Mouse (Mus musculus): ENCODE measurements around the gene Ptprt. TPM values are rescaled to one million over a fixed set of nuclear protein-coding genes. Genes with fewer than 3 reads are reported as not detected.

The Ptprt gene
- polyA plus RNA-seq, 1 experiment, result 0.25 TPM

DNA sequence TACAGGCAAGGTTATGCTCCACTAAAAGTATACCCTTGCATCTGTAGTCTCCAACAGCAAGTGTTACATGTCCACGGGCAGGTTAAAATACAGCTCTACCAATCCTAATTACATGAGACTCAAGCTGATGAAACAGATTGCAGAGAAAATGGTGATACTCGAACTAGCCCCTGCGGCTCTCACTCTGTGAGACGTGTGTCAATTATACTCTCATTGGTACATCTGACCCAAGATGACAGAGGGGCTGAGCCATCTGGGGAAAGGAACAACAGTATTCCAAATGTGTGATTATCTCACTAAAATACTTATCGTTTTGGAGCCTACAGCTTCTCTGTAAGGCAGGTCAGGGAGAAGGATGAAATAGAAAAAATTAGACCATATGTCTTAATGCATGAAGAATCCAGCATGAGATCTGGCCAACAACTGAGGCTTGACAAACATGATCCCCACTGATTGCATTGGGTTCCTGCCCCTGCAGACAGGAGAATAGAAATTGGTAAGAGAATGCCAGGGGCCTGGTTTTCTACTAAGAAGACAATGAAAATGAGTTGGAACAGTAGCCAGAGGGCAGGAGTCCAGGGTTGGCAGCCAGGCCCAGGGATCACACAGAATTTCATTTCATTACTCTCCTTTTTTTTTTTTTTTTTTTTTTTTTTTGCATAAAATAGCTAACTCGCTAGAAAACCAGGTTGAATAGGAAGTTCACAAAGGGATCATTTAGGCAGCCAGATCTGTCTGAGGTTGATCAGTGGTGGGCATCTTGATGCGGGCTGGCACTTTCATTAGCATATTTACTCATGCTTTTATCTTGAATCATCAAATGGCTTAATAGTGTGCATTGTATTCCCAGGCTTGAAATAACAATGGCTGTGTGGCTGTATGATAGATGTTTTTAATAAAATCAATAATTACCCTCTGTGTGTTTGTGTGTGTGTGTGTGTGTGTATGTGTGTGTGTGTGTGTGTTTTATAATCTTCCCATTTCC is 699.5 kb downstream of the Ptprt start:
- DNase-seq (ENCODE audit: low spot score), result no peak

DNA sequence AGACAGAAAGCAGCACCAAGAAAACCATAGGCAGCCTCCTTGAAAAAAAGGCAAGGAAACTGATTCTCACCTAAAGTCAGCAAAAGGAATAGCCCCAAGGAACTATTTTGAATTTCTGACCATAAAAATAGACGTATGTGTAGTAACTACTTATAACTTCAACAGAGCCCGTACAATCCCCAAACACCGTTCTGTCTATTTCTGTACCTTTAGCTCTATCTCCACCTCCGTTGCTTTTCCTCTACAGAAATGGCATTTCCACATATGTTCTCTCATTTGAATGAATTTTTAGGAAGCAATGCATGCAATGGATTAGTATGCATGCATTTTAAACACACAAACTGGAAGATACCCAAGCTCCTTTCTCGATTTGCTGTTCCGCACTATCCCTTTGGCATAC is 715.5 kb downstream of the Ptprt start:
- no peak for DNase-seq (ENCODE audit: low spot score)

DNA sequence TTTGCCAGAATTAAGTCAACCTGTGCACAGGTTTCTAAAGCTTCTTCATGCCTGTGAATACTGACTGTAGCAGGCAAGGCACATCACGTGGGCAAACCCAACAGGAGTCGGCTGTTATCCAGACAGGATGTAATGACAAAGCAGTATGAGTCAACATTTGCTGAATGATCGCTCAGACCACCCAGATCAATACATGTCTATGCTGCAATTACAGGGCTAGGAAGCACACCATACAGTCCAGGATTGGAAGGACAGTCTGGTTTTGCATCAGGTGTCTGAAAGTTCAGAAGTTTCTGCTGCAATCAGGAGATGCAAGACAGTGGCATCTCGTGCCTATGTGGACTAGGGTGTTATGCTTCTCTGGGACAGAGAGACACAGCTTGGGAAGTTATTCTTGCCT is 716.3 kb downstream of the Ptprt start:
- no peak for DNase-seq (ENCODE audit: low spot score)

DNA sequence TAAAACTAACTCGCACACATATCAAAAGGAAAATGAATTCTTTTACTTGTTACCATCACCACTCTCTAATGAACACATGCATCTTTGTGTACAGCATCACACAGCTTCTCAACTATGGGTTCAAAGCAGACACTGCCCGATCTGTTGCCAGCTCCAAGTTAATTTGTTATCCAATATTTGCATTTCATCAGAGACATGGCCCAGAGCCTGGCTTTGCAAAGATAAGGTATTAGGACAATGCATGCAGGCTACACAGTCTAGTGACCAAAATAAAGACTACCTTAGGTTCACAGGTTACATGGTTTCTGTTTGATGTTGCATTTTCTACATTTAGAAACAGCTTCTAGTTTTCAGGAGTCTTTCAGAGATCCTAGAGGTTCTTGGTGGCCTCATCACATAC is 719.0 kb downstream of the Ptprt start:
- no peak for DNase-seq (ENCODE audit: low spot score)

DNA sequence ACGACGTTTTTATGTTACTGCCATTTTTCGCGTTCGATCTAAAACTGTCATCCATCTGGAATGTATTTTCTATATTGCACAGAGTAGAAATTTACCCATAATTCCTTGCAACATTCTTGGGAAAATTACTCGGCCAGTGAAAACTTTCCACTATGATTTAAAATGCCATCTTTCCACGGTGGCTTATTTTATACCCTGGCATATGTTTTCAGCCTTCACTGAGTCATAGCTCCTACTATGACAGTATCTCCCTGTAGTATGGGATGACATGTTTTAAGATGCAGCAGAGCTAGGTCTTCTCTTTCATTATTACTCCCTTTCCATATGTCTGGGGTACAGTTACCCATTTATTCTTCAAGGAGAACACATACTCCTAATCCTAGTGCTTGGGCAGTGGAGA is 753.7 kb downstream of the Ptprt start:
- DNase-seq (ENCODE audit: low spot score), result no peak

DNA sequence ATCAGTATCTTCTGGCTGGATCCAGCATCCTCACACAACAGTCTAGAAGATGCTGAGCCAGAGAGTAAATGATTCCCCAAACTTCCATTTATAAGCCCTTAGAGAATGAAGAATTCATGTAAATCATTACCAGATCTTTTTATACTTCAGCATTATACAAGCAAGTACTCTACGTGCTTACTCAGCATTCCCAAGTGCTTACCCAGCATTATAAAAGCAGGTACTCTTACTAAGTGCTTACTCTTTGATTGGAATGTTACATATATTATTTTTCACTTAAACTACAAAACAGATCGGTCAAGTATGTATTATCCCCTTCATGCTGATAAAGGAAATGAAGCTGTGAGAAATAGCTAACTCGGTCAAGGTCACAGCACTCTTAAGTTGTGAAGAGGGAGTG is 758.8 kb downstream of the Ptprt start:
- DNase-seq (ENCODE audit: low spot score), result no peak

DNA sequence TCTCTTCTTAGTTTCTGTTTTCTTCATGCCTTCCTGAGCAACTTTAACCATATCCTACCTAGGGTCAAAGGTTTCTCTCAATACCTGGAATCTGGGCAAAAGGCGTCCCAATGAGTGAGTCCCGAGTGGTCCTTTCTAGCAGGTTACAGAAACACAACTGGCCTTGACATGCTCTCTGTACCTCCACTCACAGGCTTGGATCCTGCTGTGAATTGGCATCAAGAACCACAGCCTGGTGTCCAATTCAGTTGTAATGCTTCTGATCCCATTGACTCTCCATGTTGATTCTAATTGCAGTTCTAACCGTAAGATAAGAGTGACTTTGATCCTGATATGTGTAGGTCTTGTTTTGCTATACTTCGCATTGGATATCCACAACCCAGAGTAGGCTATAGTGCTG is 776.5 kb downstream of the Ptprt start:
- DNase-seq (ENCODE audit: low spot score), result no peak

DNA sequence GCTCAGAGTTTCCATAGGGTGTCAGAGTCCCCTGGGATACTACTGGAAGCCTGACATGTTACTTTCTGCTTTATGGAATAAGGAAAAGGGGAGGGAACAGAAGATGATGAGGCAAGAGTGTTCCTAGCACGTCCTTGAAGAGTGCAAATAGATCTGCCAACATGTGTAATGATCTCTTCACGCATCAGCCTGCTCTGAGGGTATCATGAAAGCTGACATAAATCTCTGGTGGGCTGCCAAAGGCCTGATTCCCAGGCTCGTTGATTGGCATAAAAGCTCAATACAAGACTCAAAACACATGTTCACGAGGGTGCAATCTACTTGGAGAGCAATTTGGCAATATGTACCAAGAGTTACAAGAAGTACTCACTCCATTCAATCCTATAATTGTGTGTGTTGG is 778.4 kb downstream of the Ptprt start:
- no peak for DNase-seq (ENCODE audit: low spot score)

DNA sequence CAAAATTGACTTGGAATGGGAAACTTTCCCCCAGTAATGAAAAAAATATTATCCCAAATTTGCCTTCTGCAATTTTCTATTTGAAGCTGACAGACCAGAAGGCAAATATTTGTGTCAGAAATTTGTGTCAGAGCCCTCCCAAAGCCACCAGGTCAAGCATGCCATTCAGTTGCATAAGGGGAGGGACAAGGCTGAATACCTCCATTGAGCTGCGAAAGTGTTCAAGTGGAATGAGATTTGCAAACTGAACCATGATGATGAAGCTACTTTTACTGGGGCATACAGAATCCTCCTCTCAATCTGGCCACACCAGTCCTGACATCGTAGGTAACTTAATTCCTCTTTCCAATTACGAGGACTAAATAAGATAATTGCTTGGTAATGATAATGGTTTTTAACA is 780.0 kb downstream of the Ptprt start:
- no peak for DNase-seq (ENCODE audit: low spot score)

DNA sequence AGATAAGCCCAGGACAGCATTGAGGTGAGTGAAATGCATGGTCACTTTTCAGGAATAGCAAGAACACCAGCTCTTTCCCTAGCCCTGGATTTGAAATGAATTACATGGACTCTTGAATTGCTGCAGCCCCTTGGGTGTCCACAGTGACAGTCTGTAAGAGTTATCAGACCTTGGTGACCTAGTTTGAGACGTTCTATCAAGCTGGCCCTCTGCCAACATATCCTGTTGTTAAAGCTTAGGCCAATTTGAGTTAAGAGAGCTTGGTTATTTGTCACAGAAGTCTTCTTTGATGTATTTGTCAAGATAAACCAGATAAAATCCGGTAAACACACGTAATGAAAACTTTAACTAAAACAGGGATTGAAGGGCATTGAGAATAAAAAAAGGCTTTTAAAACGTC is 795.7 kb downstream of the Ptprt start:
- DNase-seq (ENCODE audit: low spot score), result no peak

DNA sequence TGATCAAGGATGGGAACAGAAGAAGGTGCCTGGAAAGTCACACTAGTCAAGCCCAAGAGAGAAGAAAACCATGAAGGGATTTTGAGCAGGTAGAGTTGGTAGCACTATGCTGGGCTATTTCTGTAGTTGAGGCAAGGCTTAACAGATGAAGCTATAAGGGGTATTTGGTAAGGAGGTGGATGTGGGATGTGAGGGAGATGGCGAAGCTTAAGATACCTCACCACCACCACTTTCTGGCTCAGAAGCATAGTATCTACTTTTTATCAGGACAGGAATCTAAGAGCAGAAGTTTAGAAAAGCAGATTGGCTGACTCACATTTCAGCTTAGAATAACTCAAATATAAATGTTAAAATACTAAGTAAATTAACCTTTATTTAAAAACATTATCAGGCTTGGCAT is 802.1 kb downstream of the Ptprt start:
- no peak for DNase-seq (ENCODE audit: low spot score)

DNA sequence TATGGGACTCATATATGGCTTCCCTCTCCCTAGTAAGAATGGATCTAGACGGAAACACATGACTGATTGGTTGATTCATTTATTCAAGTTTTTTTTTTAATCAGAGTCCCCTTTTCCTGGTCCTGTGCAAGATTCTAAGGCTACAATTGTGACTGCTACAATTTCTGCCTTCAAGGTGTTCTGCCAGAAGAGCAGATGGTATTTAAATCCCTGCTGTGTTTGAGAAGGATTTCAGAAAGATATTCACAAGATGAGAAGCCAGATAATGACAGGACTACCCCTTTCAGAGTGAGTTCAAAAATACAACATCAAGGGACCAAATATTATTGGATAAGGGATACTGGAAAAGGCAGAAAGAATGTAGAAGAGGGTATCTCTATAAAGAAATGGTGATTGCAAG is 802.6 kb downstream of the Ptprt start:
- no peak for DNase-seq (ENCODE audit: low spot score)

DNA sequence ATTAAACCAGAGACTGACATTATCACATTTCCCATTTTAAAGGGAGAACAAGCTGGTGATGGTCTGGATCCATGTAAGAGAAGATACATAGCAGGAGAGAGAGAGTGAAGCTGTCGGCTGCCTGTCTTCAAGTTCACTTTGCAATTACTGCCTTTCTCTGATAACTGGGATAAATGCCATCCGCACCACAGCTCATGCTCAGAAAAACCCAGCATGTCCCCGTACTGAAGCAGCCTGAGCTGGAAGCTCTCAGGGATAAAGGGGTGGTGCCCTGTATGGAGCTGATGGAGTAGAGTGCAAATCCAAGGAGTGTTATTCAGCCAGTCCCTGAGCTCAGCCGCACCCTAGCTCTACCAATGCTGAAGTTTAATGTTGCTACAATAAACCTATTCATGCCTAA is 825.9 kb downstream of the Ptprt start:
- no peak for DNase-seq (ENCODE audit: low spot score)

DNA sequence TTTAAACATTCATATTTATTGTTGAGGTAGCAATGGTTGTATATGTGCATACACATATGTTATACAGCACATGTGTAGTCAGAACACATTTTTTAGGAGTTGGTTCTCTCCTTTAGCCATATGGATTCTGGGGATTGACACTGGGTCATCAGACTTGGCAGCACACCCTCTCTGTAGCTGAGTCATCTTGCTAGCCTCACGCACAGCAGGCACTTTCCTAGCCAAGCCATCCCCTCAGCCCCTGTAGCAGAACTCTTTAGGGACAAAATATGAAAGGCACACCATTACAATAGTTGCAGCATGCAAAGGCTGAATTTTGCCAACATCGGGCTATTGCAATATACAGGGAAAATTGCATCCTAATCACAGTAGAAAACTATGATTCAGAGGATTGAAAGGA is 827.1 kb downstream of the Ptprt start:
- DNase-seq (ENCODE audit: low spot score), result no peak

DNA sequence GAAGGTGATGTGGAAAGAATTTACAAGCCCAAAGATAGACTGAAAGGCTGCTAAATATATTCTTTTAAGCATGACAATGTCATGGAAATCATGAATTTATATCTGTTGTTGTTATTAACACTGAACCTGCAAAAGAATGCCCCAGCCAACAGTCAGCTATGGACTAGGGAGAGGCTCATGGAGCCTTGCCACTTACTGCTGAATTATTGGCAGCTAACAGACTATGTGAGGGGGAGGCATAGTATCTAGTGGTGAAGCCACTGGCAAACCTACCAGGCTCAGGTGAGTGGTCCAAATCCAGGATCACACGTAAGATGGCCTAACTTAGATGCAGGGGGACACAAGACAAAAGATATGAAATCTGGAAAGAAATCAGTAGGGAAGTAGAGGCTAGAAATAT is 847.6 kb downstream of the Ptprt start:
- no peak for DNase-seq (ENCODE audit: low spot score)

DNA sequence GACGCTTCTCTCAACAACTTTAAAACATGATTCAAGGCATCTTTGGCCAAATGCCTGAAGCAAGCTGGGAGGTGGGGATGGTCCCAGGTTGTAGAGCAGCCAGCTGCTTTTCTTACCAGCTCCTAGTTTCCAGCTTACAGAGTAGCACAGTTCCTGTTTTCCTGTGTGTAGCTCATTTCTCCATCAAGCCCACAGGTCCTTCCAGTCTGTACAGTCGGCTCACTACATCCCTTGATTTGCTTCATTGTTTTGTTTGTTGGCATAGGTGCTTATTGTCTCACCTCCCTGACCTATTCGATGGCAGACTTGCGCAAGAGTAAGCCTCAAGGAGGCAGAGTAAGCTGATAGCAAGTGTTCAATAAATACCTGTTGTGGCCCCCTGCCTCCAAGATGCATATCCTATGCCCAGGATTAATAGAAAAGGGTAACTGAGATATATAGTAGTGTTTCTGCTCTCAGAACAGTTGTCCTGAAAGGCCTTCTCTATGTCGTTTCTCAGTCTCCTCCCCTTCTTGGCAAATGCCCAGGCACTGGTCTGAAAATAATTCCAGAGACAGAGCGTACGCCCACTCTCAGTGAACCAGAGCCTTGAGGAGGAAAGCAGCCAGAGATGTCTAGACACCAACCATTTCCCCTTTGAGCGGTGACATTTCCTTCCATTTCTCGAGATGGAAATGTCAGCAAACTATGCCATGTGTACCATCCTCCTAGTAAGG is 852.7 kb downstream of the Ptprt start:
- DNase-seq (ENCODE audit: low spot score), result no peak

DNA sequence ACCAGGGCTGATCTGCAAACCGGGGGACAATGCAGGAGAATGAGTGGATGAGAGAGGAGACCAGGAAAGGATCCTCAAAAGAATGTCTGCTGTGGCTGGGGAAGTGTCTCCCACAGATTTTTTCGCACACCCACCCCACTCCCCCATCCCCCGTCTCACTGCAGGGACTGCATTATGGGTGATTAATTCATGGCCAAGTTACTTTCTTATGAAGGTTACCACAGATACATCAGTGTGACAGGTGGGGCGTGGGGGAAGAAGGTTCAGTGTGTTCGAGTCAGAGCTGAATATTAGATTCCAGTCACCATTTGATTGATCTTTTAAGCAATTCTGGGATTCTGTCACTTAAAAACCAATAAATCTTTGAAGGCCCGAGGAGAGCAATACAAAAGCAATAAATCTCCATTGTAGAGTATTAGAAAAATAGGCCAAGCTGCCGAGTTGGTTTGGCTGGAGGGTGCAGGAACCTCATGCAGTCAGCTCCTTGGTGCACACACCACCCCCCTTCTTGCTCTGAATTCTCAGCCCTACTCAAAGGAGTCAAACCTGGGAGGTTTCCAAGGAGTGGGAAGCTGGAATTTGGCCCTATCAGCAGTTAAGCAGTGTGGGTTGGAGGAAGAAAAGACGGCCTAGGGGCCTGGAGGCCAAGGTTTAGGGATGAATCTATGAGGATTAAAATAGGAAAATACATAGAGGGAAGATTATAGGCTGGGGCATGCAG is 854.5 kb downstream of the Ptprt start:
- no peak for DNase-seq (ENCODE audit: low spot score)

DNA sequence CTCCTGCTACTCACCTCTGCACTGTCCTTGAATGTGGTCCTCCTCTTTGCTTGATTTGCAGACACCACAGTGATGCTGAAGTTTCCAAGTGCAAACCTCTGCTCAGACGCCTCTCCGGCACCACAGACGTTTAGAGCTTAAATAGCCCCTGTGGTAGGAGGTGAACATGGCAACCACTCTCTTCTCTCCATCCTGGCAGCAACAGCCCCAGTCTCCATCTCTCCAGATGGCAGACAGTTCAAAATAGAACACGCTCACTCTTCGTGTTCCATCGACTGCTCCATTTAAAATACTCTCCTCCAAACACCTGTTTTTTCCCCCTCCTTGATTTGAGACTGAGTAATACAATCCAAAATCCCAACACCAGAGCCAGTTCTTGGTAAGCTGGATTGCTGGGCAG is 861.0 kb downstream of the Ptprt start:
- no peak for DNase-seq (ENCODE audit: low spot score)

DNA sequence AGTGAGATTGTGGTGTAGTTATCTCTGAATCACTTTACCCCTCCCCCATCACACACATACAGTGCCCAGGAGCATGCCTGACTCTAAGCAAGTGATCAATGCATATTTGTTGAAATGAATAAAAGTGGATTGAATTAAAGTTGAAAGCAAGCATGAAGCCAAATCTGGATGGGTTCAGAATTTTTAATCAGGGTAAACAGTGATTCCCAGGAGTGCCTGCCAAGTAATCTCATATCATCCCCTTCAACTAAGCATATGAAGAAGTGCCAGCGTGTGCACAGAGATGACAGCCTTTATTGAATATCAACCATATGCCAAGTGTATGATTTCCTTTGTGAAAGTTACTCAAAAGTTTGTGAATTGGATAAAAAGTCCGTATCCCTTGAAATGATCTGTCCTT is 893.4 kb downstream of the Ptprt start:
- DNase-seq (ENCODE audit: low spot score), result no peak

DNA sequence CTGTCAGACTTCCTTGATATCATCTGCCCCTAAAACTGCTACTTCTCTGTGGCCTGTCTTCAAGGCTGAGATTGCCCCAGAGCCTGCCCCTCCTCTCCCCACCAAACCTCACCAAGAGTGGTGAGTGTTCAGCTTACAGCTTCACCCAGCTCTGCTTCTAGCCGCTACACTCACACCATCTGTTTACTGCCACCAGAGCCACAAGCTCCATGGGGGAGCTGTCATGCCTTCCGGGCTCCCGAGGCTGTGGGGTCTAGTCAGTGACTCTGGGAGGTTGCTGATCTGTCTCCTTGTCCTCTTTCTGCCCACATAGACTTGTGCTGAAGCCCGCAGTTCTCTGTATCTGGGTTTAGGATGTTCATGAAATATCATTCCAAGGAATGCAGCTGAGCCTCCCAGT is 947.9 kb downstream of the Ptprt start:
- DNase-seq (ENCODE audit: low spot score), result no peak

DNA sequence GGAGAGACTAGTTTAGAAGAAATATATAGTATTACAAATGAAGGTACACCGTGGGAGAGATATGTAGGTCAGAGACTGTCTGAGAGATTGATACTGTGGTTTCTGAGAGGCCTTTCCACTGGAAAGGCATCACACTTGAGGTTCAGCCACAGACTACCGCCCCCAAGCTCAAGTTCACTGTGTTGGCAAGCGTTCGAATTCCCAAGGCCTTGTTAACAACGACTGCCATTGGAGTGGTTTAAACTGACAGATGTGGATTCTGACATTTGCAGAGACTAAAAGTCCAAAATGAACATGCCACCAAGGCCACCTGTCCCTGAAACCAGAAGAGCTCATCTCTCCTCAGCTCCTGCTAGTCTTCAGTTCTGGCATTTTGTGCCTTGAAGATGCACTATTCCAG is 951.6 kb downstream of the Ptprt start:
- no peak for DNase-seq (ENCODE audit: low spot score)

DNA sequence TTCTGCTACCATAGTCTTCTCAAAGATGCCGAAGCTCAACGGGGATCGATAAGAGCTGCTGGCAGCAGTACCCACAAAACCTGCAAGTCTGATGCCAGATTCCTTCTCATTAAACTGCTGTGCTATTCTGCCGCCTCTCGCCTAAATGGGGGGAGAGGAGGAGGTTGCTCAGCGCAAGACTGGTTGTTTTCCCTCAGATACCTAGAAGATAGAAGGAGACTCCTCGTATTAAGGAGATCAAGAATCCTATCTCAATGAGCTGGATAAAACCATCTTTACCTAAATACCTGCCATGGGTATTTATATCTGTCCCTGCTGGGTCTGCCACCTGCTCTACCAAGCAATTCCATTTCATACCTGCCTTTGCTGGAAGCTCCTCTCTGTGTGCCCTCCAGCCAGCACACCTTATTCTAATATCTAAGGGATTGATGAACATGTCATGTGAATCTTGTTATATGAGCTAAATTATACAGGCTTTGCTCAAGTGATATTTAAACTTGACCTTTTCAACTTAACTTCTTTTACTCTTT is 954.5 kb downstream of the Ptprt start:
- DNase-seq (ENCODE audit: low spot score), result no peak
